Mouse (Mus musculus) kidney, embryonic 16.5 days (tissue): ENCODE measurements around the gene Gm17349. TPM values are rescaled to one million over a fixed set of nuclear protein-coding genes. Genes with fewer than 3 reads are reported as not detected.
A peak's percentile ranks its signal among the peaks of the same experiment; 100 is the strongest.
"Not testable (repeated sequence)": the region's sequence is repeated elsewhere in the genome, so short reads cannot be mapped to it uniquely, and the experiment has no call there.

Experiments used
- ATAC-seq: fragments of 200-750 bp; cut with Nextera tagmentation; 2 replicates; pipeline ENCODE4 v1.8.0; 2017; ENCODE audit warnings: moderate TSS enrichment; ENCODE audit not compliant: low FRiP score, low TSS enrichment
- H3K27ac ChIP-seq: fragments of 300-500 bp; sonication (generic); 2 replicates; pipeline ENCODE4 v1.5.1; 2014; ENCODE audit warnings: low read length
- H3K27me3 ChIP-seq: fragments of 300-500 bp; sonication (generic); 2 replicates; pipeline ENCODE4 v1.6.1; 2014; ENCODE audit warnings: low read length, control low read depth, mixed read lengths; ENCODE audit not compliant: insufficient read depth
- H3K36me3 ChIP-seq: fragments of 300-500 bp; sonication (generic); 2 replicates; pipeline ENCODE4 v1.6.1; 2014; ENCODE audit warnings: low read length, control low read depth, mixed read lengths; ENCODE audit not compliant: insufficient read depth
- H3K4me1 ChIP-seq: fragments of 300-500 bp; sonication (generic); 2 replicates; pipeline ENCODE4 v1.6.1; 2014; ENCODE audit warnings: low read length, control low read depth, mixed read lengths; ENCODE audit not compliant: insufficient read depth
- H3K4me2 ChIP-seq: fragments of 300-500 bp; sonication (generic); replicated peaks from 2 replicates; pipeline ENCODE4 v1.6.1; 2014; ENCODE audit warnings: low read depth, low read length
- H3K4me3 ChIP-seq: fragments of 300-500 bp; sonication (generic); 2 replicates; pipeline ENCODE4 v1.5.1; 2014; ENCODE audit warnings: mild to moderate bottlenecking, low read length
- H3K9ac ChIP-seq: fragments of 300-500 bp; sonication (generic); replicated peaks from 2 replicates; pipeline ENCODE4 v1.6.1; 2014; ENCODE audit warnings: low read length
- H3K9me3 ChIP-seq: fragments of 300-500 bp; sonication (generic); 2 replicates; pipeline ENCODE4 v1.6.1; 2016; ENCODE audit warnings: low read length, control low read depth
- WGBS: fragments of 180-500 bp; shearing (Covaris S2); extraction: QIAGEN DNeasy Blood & Tissue Kit; methylation state at CpG from one replicate; pipeline ENCODE4 v1.1.7; 2014; 5-methylcytosine and 5-hydroxymethylcytosine counted together
- polyA plus RNA-seq: library from polyadenylated mRNA; unstranded; fragments of >200 nt; fragmentation: Nextera tagmentation; extraction: Ambion mirVana; gene quantifications from 2 replicates; pipeline ENCODE4 v1.2.1, GENCODE M21; 2015

Gm17349 gene
- polyA plus RNA-seq, 1 experiment from 2014 or later: not detected

- WGBS: 92% methylated on average over 12 of the region's 12 CpGs
- no peak for ATAC-seq
- Histone ChIP-seq H3K9me3 (peaks cover 5% of the 10 kb centered on the region), H3K4me1 (peaks cover 29% of the 10 kb centered on the region), H3K4me3 (no peak overlapping the region), H3K36me3 (peaks cover 23% of the 10 kb centered on the region), H3K27me3 (no peaks in the 10 kb centered on the region), H3K4me2 (no peak overlapping the region), H3K9ac (no peak overlapping the region), H3K27ac (no peak overlapping the region)
Measured at GRCm38 (mm10) chr15:99727525-99727924, 22.2 kb upstream of the Gm17349 start.

DNA sequence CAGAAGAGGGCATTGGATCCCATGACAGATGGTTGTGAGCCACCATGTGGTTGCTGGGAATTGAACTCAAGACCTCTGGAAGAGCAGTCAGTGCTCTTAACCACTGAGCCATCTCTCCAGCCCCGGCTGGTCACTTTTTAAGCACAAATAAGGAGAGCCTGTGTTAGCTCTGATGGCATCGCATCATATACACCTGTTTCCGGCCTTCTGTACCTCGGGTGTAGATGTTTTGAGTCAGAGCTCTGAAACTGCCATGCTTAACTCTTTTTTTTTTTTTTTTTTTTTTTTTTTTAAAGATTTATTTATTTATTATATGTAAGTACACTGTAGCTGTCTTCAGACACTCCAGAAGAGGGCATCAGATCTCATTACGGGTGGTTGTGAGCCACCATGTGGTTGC lies 21.7 kb upstream of the Gm17349 start:
- H3K27me3 ChIP-seq, ATAC-seq, H3K27ac ChIP-seq, H3K9ac ChIP-seq, H3K4me3 ChIP-seq, H3K4me2 ChIP-seq, H3K9me3 ChIP-seq: not testable (repeated sequence)
- Histone ChIP-seq H3K36me3 (peaks cover 23% of the 10 kb centered on the region), H3K4me1 (peaks cover 29% of the 10 kb centered on the region)
- WGBS: 91% methylated on average over 4 of the region's 5 CpGs

- Histone ChIP-seq H3K4me3 (peak overlapping the region; percentile 82), H3K36me3 (peaks cover 23% of the 10 kb centered on the region), H3K4me2 (peak overlapping the region; percentile 70), H3K4me1 (peaks cover 29% of the 10 kb centered on the region), H3K27me3 (no peaks in the 10 kb centered on the region), H3K9me3 (peaks cover 5% of the 10 kb centered on the region), H3K27ac (no peak overlapping the region), H3K9ac (peak overlapping the region; percentile 88)
- 69% methylated on average over 2 of the region's 2 CpGs for WGBS
- ATAC-seq: no peak
Measured at GRCm38 (mm10) chr15:99726549-99726948, 21.3 kb upstream of the Gm17349 start.

GRCm38 (mm10) chr15:99725341-99726155 lies 20.3 kb upstream of the Gm17349 start, which contains the start of gene Cox14:
TSS of gene Cox14 (plus strand) at chr15:99725618.
- Histone ChIP-seq H3K27ac (peak within 1 kb of the TSS; percentile 98), H3K9ac (peak within 1 kb of the TSS; percentile 88)
- WGBS: under 1% methylated on average over 63 of the region's 68 CpGs

GRCm38 (mm10) chr15:99724292-99725021 lies 19.2 kb upstream of the Gm17349 start:
- Histone ChIP-seq H3K36me3 (peaks cover 24% of the 10 kb centered on the region), H3K4me3 (peak overlapping the region; percentile 82), H3K27me3 (no peaks in the 10 kb centered on the region), H3K4me2 (peak overlapping the region; percentile 61), H3K9me3 (peaks cover 5% of the 10 kb centered on the region), H3K27ac (peak overlapping the region; percentile 98), H3K4me1 (peaks cover 29% of the 10 kb centered on the region), H3K9ac (peak overlapping the region; percentile 37)
- ATAC-seq: peak; percentile 55
- WGBS: 3% methylated on average over 16 of the region's 16 CpGs

More at GRCm38 (mm10) chr15:99725341-99726155, 20.3 kb upstream of the Gm17349 start, which contains the start of gene Cox14:
- H3K9me3 ChIP-seq: peaks cover 5% of the 10 kb centered on the region
- peaks cover 29% of the 10 kb centered on the region for H3K4me1 ChIP-seq
- peak within 1 kb of the TSS; percentile 82 for H3K4me3 ChIP-seq
- ATAC-seq: peak; percentile 94
- H3K27me3 ChIP-seq: no peaks in the 10 kb centered on the region
- peak within 1 kb of the TSS; percentile 70 for H3K4me2 ChIP-seq
- H3K36me3 ChIP-seq: peaks cover 24% of the 10 kb centered on the region

DNA sequence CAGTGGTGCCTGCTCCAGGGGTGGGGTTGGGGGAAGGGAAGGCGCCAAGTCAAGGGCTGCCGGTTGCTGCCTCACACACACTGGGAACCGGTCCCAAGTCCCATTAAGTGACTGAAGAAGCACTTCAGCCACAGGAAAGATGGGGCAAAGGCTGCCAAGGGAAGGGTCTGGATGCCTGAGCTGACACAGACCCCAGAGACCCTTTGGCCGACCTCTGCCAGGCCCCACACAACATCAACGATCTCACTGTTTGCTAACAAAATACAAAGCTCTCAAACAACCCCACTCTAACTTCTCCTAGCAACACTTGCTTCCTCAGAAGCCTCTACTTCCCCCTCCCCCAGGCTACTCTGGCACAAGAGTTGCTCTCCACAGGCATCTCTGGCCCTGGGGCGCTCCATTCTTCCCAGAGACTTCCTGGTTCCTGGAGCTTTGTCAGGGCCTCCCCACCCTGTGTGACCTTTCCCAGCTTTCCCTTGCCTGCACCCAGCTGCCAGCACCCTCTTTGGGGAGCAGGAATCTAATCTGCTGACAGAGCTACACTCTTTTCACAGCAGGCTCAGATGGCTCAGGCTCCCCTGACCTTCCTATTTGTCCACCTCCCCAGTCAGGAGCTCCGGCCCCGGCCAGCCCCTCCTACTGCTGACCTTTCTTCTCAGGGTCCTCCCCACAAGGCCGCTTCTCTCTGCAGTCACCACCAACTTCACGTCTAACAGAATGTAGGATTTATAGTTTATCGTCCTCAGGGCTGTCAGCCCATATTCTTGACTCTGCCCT lies 18.4 kb upstream of the Gm17349 start:
- ATAC-seq: 0 out of 2 replicates have a peak, but pooled peaks have one; percentile 5
- peak overlapping the region; percentile 61 for H3K4me2 ChIP-seq
- H3K27me3 ChIP-seq: no peaks in the 10 kb centered on the region
- 0 out of 2 replicates have a peak overlapping the region, but pooled peaks have one; percentile 82 for H3K4me3 ChIP-seq
- peak overlapping the region; percentile 98 for H3K27ac ChIP-seq
- H3K36me3 ChIP-seq: peaks cover 17% of the 10 kb centered on the region
- H3K9ac ChIP-seq: peak overlapping the region; percentile 37; the same call in 1 of the 2 replicates
- peaks cover 33% of the 10 kb centered on the region for H3K4me1 ChIP-seq
- H3K9me3 ChIP-seq: peaks cover under 1% of the 10 kb centered on the region; the same call in 1 of the 2 replicates
- WGBS: 10% methylated on average over 11 of the region's 11 CpGs

DNA sequence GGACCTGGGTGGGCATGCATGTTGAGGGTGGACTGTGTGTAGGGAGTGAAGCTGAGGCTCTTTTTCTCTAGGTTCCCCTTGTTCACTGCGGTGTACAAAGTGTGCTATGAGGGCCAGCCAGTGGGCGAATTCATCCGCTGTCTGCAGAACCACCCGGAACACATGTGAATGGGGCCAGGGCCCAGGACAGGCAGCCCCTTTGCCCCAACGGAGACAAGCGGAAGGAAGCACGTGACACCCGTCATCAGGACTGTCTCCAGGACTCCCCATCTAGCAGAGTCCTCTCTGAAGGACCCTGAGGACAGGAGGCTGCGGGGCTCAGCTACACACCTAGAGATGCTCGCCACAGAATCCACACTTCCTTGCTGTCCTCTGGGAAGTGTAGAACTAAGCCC lies 17.8 kb upstream of the Gm17349 start:
- Histone ChIP-seq H3K4me3 (no peak overlapping the region), H3K4me1 (peaks cover 39% of the 10 kb centered on the region), H3K9me3 (no peaks in the 10 kb centered on the region), H3K27ac (peak overlapping the region; percentile 98), H3K4me2 (no peak overlapping the region), H3K27me3 (no peaks in the 10 kb centered on the region), H3K36me3 (peaks cover 11% of the 10 kb centered on the region), H3K9ac (no peak overlapping the region)
- ATAC-seq: no peak
- WGBS: 61% methylated on average over 10 of the region's 10 CpGs

DNA sequence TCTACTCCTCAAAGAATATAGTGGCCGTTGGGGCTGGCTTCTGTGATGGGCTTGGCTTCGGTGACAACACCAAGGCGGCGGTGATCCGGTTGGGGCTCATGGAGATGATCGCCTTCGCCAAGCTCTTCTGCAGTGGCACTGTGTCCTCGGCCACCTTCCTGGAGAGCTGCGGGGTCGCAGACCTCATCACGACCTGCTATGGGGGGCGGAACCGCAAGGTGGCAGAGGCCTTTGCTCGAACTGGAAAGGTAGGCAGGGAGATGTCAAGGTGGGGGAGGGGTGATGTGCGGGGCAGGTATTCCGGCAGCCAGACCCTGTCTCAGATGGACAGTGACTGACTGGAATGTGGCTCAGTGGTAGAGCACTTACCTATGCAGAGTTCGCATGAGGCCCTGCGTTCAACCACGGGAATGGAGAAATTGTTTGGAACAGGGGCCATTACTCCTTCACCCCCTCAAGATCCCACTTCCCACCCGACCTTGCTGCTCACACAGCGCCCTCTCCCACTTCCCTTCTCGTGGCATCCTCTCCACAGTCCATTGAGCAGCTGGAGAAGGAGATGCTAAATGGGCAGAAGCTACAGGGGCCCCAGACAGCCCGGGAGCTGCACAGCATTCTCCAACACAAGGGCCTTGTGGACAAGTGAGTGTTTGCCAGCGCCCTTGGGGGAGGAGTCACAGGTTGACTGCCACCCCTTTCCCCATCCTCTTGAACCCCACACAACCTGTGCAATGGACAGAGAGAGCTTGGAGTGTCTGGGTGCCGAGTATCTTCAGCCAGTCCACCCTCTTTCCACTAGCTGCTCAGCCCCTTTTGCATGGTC lies 16.8 kb upstream of the Gm17349 start:
- no peaks in the 10 kb centered on the region for H3K27me3 ChIP-seq
- H3K27ac ChIP-seq: no peak overlapping the region
- 72% methylated on average over 25 of the region's 25 CpGs for WGBS
- 0 out of 2 replicates have a peak, but pooled peaks cover 4% of the 10 kb centered on the region for H3K36me3 ChIP-seq
- no peaks in the 10 kb centered on the region for H3K9me3 ChIP-seq
- H3K4me1 ChIP-seq: peaks cover 49% of the 10 kb centered on the region
- ATAC-seq: no peak
- H3K9ac ChIP-seq: no peak overlapping the region
- H3K4me2 ChIP-seq: no peak overlapping the region
- no peak overlapping the region for H3K4me3 ChIP-seq

- no peak overlapping the region for H3K4me2 ChIP-seq
- 79% methylated on average over 8 of the region's 8 CpGs for WGBS
- H3K9me3 ChIP-seq: no peaks in the 10 kb centered on the region
- no peak overlapping the region for H3K9ac ChIP-seq
- no peaks in the 10 kb centered on the region for H3K27me3 ChIP-seq
- H3K4me1 ChIP-seq: peaks cover 63% of the 10 kb centered on the region
- 0 out of 2 replicates have a peak, but pooled peaks cover 4% of the 10 kb centered on the region for H3K36me3 ChIP-seq
- H3K4me3 ChIP-seq: no peak overlapping the region
- ATAC-seq: no peak
- H3K27ac ChIP-seq: no peak overlapping the region
Measured at GRCm38 (mm10) chr15:99719865-99720264, 14.6 kb upstream of the Gm17349 start.
